Mouse (Mus musculus) urinary bladder, postnatal 14 days (tissue): ENCODE data around the gene Pex12.
"Not testable (repeated sequence)": the region's sequence is repeated elsewhere in the genome, so short reads cannot be mapped to it uniquely, and the experiment has no call there.

ENCODE experiments used
- DNase-seq: peaks from one replicate; pipeline ENCODE4 v3.0.0; 2021; ENCODE audit warnings: low spot score

Gene Pex12

GRCm38 (mm10) chr11:83286566-83286965 lies 15.8 kb downstream of the Pex12 start, which contains the start of gene Slfn14:
Gene Slfn14, minus strand, starts transcription at chr11:83286726.
- DNase-seq: no peak

DNA sequence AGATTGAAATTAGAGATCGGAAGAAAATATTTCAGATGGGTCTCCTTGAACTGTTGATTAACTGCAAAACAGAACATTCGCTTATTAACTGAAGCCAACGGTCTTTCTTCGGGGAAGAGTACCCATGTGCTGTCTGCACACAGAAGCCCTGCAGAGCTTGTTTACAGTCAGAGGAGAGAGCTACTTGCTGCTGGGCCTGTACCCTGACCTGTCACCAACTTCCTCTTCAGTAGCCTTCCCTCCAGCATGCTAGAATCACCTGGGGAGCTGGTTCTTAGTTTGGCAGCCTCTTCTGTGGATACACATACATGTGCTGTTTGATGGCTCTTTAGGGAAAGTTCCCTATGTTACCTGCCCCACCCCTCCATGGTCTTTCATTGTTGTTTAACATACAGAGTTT lies 16.8 kb downstream of the Pex12 start:
- no peak for DNase-seq

DNA sequence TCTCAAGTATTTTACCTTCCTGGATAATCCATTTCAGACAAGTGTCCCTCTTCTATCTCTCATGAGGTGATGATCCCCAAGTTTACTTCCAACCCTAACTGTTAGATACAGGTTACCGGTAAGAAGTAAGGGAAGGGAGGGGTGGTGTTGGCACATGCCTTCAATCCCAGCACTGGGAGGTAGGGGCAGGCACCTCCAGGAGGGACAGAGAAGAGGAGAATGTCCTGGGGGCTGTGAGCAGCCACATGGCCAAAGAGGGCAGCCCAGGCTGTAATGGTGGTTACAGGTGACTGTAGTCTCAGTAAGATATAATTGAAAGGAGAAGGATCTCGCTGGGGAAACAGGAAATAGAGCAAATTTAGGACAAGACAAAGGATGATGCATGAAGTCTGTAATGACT lies 20.3 kb downstream of the Pex12 start:
- no peak for DNase-seq

- DNase-seq: peak; percentile 30
Measured at GRCm38 (mm10) chr11:83279691-83280090, 22.7 kb downstream of the Pex12 start.

- no peak for DNase-seq
Measured at GRCm38 (mm10) chr11:83279024-83279423, 23.4 kb downstream of the Pex12 start.

GRCm38 (mm10) chr11:83276251-83276650 lies 26.1 kb downstream of the Pex12 start:
- DNase-seq: no peak

- no peak for DNase-seq
Measured at GRCm38 (mm10) chr11:83271951-83272843, 30.2 kb downstream of the Pex12 start.

GRCm38 (mm10) chr11:83271151-83271950 lies 31.0 kb downstream of the Pex12 start:
- peak; percentile 76 for DNase-seq

GRCm38 (mm10) chr11:83270842-83271150 lies 31.6 kb downstream of the Pex12 start:
- DNase-seq: no peak

DNA sequence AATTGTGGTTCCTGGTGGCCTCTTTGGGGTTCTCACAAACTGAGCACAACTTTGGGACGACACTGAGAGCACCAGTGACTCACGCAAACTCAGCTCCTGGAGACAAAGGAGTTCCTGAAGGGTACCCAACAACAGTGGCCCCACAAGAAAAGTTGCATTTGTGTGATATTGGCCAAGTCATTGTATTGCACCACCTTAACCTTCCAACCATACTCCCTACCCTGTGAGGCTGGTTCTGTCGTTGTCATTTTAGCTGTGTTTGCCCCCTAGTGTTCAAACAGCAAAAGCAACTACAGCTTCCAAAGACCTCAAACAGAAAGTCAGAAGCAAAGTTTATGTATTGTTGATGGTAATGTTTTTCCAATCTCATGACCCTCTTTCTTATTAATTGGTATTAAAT lies 39.2 kb downstream of the Pex12 start:
- no peak for DNase-seq

GRCm38 (mm10) chr11:83262673-83263072 lies 39.7 kb downstream of the Pex12 start:
- DNase-seq: no peak

DNA sequence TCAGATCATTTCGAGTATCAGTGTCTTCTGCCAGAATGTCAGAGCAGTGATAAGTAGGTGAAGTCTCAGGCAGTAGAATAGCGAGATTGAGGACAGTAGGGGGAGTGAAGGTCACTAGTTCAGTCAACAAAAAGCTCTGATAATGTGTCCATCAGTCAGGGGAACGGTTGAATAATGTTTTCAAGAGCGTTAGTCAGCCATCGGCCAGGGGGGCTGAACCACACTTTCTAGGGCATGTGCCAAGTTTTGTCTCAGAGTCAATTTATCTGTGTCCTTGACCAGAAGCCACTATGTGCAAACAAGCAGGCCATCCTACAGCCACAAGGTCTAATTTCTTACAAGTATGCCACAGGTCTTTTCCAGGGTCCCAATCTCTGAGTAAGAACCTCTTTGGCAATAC lies 45.2 kb downstream of the Pex12 start:
- not testable (repeated sequence) for DNase-seq
